Comparison of ENCODE assay signal across 8 mouse cellular contexts in genomic region chr11:120046553-120047191, GRCm38 (mm10). TPM values are rescaled to one million over a fixed set of nuclear protein-coding genes. Genes with fewer than 3 reads are reported as not detected.
DNase-seq lines count a peak whose midpoint lies in the region; ATAC-seq lines count a peak whose summit lies in the region.

Gene Aatk (minus strand): TSS chr11:120047167.

- H3K4me1 ChIP-seq in kidney, embryonic 16.5 days (ENCODE audit: insufficient read depth, low read length): peaks cover 39% of the 10 kb centered on the region
- peaks cover 25% of the 10 kb centered on the region for H3K4me1 ChIP-seq in embryonic facial prominence, embryonic 14.5 days (ENCODE audit: control insufficient read depth, insufficient read depth, low read length)
- H3K4me1 ChIP-seq in midbrain, embryonic 13.5 days (replicated peaks): peaks cover 55% of the 10 kb centered on the region

- H3K27me3 ChIP-seq in kidney, embryonic 16.5 days (ENCODE audit: insufficient read depth, low read length): peaks cover 23% of the 10 kb centered on the region
- peaks cover 28% of the 10 kb centered on the region for H3K27me3 ChIP-seq in embryonic facial prominence, embryonic 14.5 days (replicated peaks; ENCODE audit: control insufficient read depth, insufficient read depth, low read length)
- peaks cover 11% of the 10 kb centered on the region for H3K27me3 ChIP-seq in midbrain, embryonic 13.5 days

- no peaks in the 10 kb centered on the region for H3K36me3 ChIP-seq in kidney, embryonic 16.5 days (ENCODE audit: insufficient read depth, low read length)
- no peaks in the 10 kb centered on the region for H3K36me3 ChIP-seq in embryonic facial prominence, embryonic 14.5 days (ENCODE audit: control insufficient read depth, insufficient read depth, low read length)
- no peaks in the 10 kb centered on the region for H3K36me3 ChIP-seq in midbrain, embryonic 13.5 days

- no peak for DNase-seq in kidney, adult 11 months
- no peak for DNase-seq in adrenal gland, adult 8-10 months
- no peak for DNase-seq in embryonic facial prominence, embryonic 14.5 days (ENCODE audit: low spot score)
- DNase-seq in kidney, postnatal 4 days: peak; percentile 45 to 56
- no peak for DNase-seq in B cell, adult 2 months
- no peak for DNase-seq in spleen, postnatal 36 days (ENCODE audit: low spot score in 2 of 2)

- no peaks in the 10 kb centered on the region for H3K9me3 ChIP-seq in kidney, embryonic 16.5 days (ENCODE audit: low read length)
- no peaks in the 10 kb centered on the region for H3K9me3 ChIP-seq in embryonic facial prominence, embryonic 14.5 days (ENCODE audit: control insufficient read depth, low read length)
- H3K9me3 ChIP-seq in midbrain, embryonic 13.5 days: no peaks in the 10 kb centered on the region

- peak within 1 kb of the TSS; percentile 58 for H3K4me3 ChIP-seq in kidney, embryonic 16.5 days (ENCODE audit: low read length)
- H3K4me3 ChIP-seq in embryonic facial prominence, embryonic 14.5 days (ENCODE audit: low read depth, low read length): peak within 1 kb of the TSS; percentile 65
- H3K4me3 ChIP-seq in midbrain, embryonic 13.5 days (replicated peaks): peak within 1 kb of the TSS; percentile 65

- no peak; the same call in 1 of the 2 replicates for ATAC-seq in kidney, embryonic 16.5 days (ENCODE audit: low FRiP score, low TSS enrichment)
- ATAC-seq in embryonic facial prominence, embryonic 14.5 days (ENCODE audit: low read depth): no peak
- peak; percentile 34; the same call in 1 of the 2 replicates for ATAC-seq in midbrain, embryonic 13.5 days

- H3K4me2 ChIP-seq in kidney, embryonic 16.5 days (replicated peaks; ENCODE audit: low read depth, low read length): peak within 1 kb of the TSS; percentile 94
- H3K4me2 ChIP-seq in embryonic facial prominence, embryonic 14.5 days (ENCODE audit: low read depth, low read length): peak within 1 kb of the TSS; percentile 96
- H3K4me2 ChIP-seq in midbrain, embryonic 13.5 days (replicated peaks): peak within 1 kb of the TSS; percentile 86

- peak within 1 kb of the TSS; percentile 35; the same call in 1 of the 2 replicates for H3K27ac ChIP-seq in kidney, embryonic 16.5 days (ENCODE audit: low read length)
- no peak within 1 kb of the TSS for H3K27ac ChIP-seq in embryonic facial prominence, embryonic 14.5 days (replicated peaks; ENCODE audit: low read depth, low read length)
- H3K27ac ChIP-seq in midbrain, embryonic 13.5 days: peak within 1 kb of the TSS; percentile 85

- 1% methylated on average over 40 of the region's 63 CpGs for WGBS in kidney, embryonic 16.5 days
- 4% methylated on average over 7 of the region's 63 CpGs for WGBS in embryonic facial prominence, embryonic 14.5 days
- WGBS in midbrain, embryonic 13.5 days: under 1% methylated on average over 56 of the region's 63 CpGs

- peak within 1 kb of the TSS; percentile 71 for H3K9ac ChIP-seq in kidney, embryonic 16.5 days (replicated peaks; ENCODE audit: low read length)
- H3K9ac ChIP-seq in embryonic facial prominence, embryonic 14.5 days (ENCODE audit: low read depth, low read length): peak within 1 kb of the TSS; percentile 74
- H3K9ac ChIP-seq in midbrain, embryonic 13.5 days (replicated peaks): peak within 1 kb of the TSS; percentile 87

RNA-seq across cellular contexts. Expression of gene Aatk, which starts in this region (rescaled TPM):
- polyA plus RNA-seq in kidney, embryonic 16.5 days (2015; fragmentation: Nextera tagmentation; extraction: Ambion mirVana): 1.7 and 2.0 TPM in 2 replicates
- total RNA-seq in adrenal gland, adult 8-10 months (2022): 10 to 100 TPM; 14.3 to 22.8 (median 18.3) TPM
- 8.7 and 10.8 TPM in 2 replicates for polyA plus RNA-seq in embryonic facial prominence, embryonic 14.5 days (2014; fragmentation: Nextera tagmentation; extraction: Ambion mirVana)
- 15.1 and 18.6 TPM in 2 replicates for polyA plus RNA-seq in midbrain, embryonic 13.5 days (2015; fragmentation: Nextera tagmentation; extraction: Ambion mirVana)

Comparison
In these comparisons a context has a peak if more than half of its experiments do, and no peak if none do; other contexts are left out.
1. DNase-seq: peak in kidney, postnatal 4 days (2 of 2); none in kidney, adult 11 months (single experiment), adrenal gland, adult 8-10 months (single experiment), embryonic facial prominence, embryonic 14.5 days (single experiment), B cell, adult 2 months (0 of 2) and spleen, postnatal 36 days (0 of 2).
2. Peak in every context shown above with its lines, with median percentiles within 50 percentile points of each other: H3K4me2 ChIP-seq, H3K4me3 ChIP-seq and H3K9ac ChIP-seq.